Mouse (Mus musculus): ENCODE results near the gene Snx1. TPM values are rescaled to one million over a fixed set of nuclear protein-coding genes. Genes with fewer than 3 reads are reported as not detected.

Snx1 gene
- total RNA-seq, 2 experiments from 2014 or later: 86.9 to 93.2 TPM

GRCm38 (mm10) chr9:66042331-66042730 lies 84.1 kb downstream of the Snx1 start:
- DNase-seq: no peak

- no peak for DNase-seq
Measured at GRCm38 (mm10) chr9:66040801-66041200, 85.6 kb downstream of the Snx1 start.

GRCm38 (mm10) chr9:66039290-66039689 lies 87.1 kb downstream of the Snx1 start:
- DNase-seq: no peak

- DNase-seq: no peak
Measured at GRCm38 (mm10) chr9:66038581-66038980, 87.8 kb downstream of the Snx1 start.

Other genes with a start within 250 kb of the Snx1 start
- 1 to 10 TPM in 1 of 2 experiments, under 1 TPM in 1; 0.85 to 1.6 TPM for gene Pclaf, start 236.3 kb downstream of the Snx1 start, total RNA-seq (2021)
- 10 to 100 TPM; 38.1 to 41.6 TPM for gene Trip4, start 217.8 kb downstream of the Snx1 start, total RNA-seq (2021)
- gene Csnk1g1, start 217.7 kb downstream of the Snx1 start, total RNA-seq (2021): 10 to 100 TPM; 40.6 to 45.1 TPM
- gene Ppib, start 66.4 kb downstream of the Snx1 start, total RNA-seq (2021): 100 to 1,000 TPM; 194 to 206 TPM
- 1 to 10 TPM; 5.5 to 6.0 TPM for gene Snx22, start 56.9 kb downstream of the Snx1 start, total RNA-seq (2021)
- 10 to 100 TPM; 29.5 to 30.0 TPM for gene Ciao2a, start within 50 bp of the Snx1 start, total RNA-seq (2021)
- gene Dapk2, start 31.6 kb upstream of the Snx1 start, total RNA-seq (2021): under 1 TPM; 0.90 to 0.91 TPM
- 100 to 1,000 TPM; 106 to 113 TPM for gene Herc1, start 223.9 kb upstream of the Snx1 start, total RNA-seq (2021)

All from layer of hippocampus, postnatal 36 days (tissue).